Mouse (Mus musculus) liver, adult 2 months (tissue): ENCODE data around the gene Pdzrn3.

Experiments
- CTCF ChIP-seq: fragments of 200-500 bp; IDR thresholded peaks from 2 replicates; pipeline ENCODE4 v1.5.1; 2011; ENCODE audit warnings: low read depth, low read length, control low read depth
- POLR2A ChIP-seq: fragments of 200-500 bp; IDR thresholded peaks from 2 replicates; pipeline ENCODE4 v1.6.1; 2011; ENCODE audit warnings: low read length, control low read depth; ENCODE audit not compliant: insufficient read depth; ENCODE audit errors: extremely low read depth

- TF ChIP-seq CTCF (no peak), POLR2A (no peak)
Observed at GRCm38 (mm10) chr6:101274846-101275245, 102.9 kb downstream of the Pdzrn3 start.
